18 mouse cellular contexts compared by ENCODE assay signal in genomic region chr15:59760490-59760889, GRCm38 (mm10).
DNase-seq lines count a peak whose midpoint lies in the region; ATAC-seq and TF ChIP-seq lines count a peak whose summit lies in the region.
"Had no signal": no experiment of that assay in that cellular context is flagged by ENCODE, and none has a peak within 500 bp of the region (broad histone marks: within the 10 kb centered on the region; RNA-seq: fewer than 3 reads in every experiment).

No protein-coding gene starts in this region.

- H3K27me3 ChIP-seq in heart, embryonic 14.5 days (ENCODE audit: control insufficient read depth, insufficient read depth, low read length), result no peaks in the 10 kb centered on the region
- no peaks in the 10 kb centered on the region for H3K27me3 ChIP-seq in intestine, postnatal 0 days (replicated peaks; ENCODE audit: control insufficient read depth, insufficient read depth, low read length)
- no peaks in the 10 kb centered on the region for H3K27me3 ChIP-seq in stomach, embryonic 16.5 days (ENCODE audit: control insufficient read depth, insufficient read depth, low read length)
- H3K27me3 ChIP-seq: hindbrain, embryonic 13.5 days; midbrain, embryonic 15.5 days had no signal

- ATAC-seq in heart, embryonic 14.5 days (ENCODE audit: insufficient number of reproducible peaks, insufficient read depth, low FRiP score, low read depth), result no peak
- ATAC-seq in intestine, postnatal 0 days, result peak; percentile 27; the same call in 1 of the 2 replicates
- ATAC-seq in stomach, embryonic 16.5 days (ENCODE audit: insufficient read depth, low FRiP score), result no peak
- ATAC-seq: forebrain, embryonic 14.5 days; midbrain, embryonic 15.5 days had no signal

- no peak overlapping the region for H3K4me2 ChIP-seq in heart, embryonic 14.5 days (ENCODE audit: low read length)
- no peak overlapping the region for H3K4me2 ChIP-seq in intestine, postnatal 0 days (replicated peaks; ENCODE audit: low read depth)
- H3K4me2 ChIP-seq in stomach, embryonic 16.5 days (ENCODE audit: low read depth, low read length), result no peak overlapping the region
- H3K4me2 ChIP-seq: hindbrain, embryonic 13.5 days; liver, embryonic 11.5 days; lung, embryonic 14.5 days; midbrain, embryonic 15.5 days had no signal

- no peak overlapping the region; the same call in 1 of the 2 replicates for H3K9ac ChIP-seq in heart, embryonic 14.5 days (ENCODE audit: low read length)
- H3K9ac ChIP-seq in intestine, postnatal 0 days (ENCODE audit: low read depth, low read length), result no peak overlapping the region
- H3K9ac ChIP-seq in stomach, embryonic 16.5 days (ENCODE audit: low read length), result no peak overlapping the region
- H3K9ac ChIP-seq: hindbrain, embryonic 13.5 days; lung, embryonic 14.5 days; midbrain, embryonic 15.5 days had no signal

- H3K4me3 ChIP-seq in heart, embryonic 14.5 days (ENCODE audit: control insufficient read depth in 1 of 2, insufficient read depth in 1 of 2, low read depth in 1 of 2, low read length in 2 of 2), result no peak overlapping the region
- H3K4me3 ChIP-seq in intestine, postnatal 0 days (ENCODE audit: low read depth, low read length), result no peak overlapping the region
- H3K4me3 ChIP-seq in stomach, embryonic 16.5 days (replicated peaks; ENCODE audit: low read length), result no peak overlapping the region
- H3K4me3 ChIP-seq: hindbrain, embryonic 13.5 days; limb, embryonic 10.5 days; megakaryocyte, embryonic 14.5 days; midbrain, embryonic 15.5 days had no signal

- no peak for TF ChIP-seq CTCF in intestine, postnatal 0 days (IDR thresholded peaks at IDR 0.05; ENCODE audit: low read depth)

- peaks cover 13 to 17% of the 10 kb centered on the region in 2 experiments for H3K4me1 ChIP-seq in heart, embryonic 14.5 days (ENCODE audit: control insufficient read depth in 2 of 2, insufficient read depth in 2 of 2, low read length in 2 of 2)
- no peaks in the 10 kb centered on the region for H3K4me1 ChIP-seq in intestine, postnatal 0 days (replicated peaks; ENCODE audit: control insufficient read depth, insufficient read depth, low read length)
- H3K4me1 ChIP-seq in stomach, embryonic 16.5 days (ENCODE audit: control insufficient read depth, insufficient read depth, low read length), result peaks cover 9% of the 10 kb centered on the region; the same call in 1 of the 2 replicates
- H3K4me1 ChIP-seq: hindbrain, embryonic 13.5 days; limb, embryonic 10.5 days; midbrain, embryonic 15.5 days had no signal

- DNase-seq in heart, adult 18-20 months, result no peak
- peak; percentile 36 for DNase-seq in Muller cell, postnatal 12 days (ENCODE audit: inconsistent ontology term)
- no peak for DNase-seq in left cerebral cortex, adult 9 months (ENCODE audit: low spot score in 2 of 2)
- DNase-seq in cerebellum, postnatal 14 days, result no peak
- DNase-seq: cerebellum, postnatal 10 days; kidney, adult 18-20 months; kidney, postnatal 14 days; lung, embryonic 14.5 days; thymus, adult 18-20 months had no signal

- H3K9me3 ChIP-seq in heart, embryonic 14.5 days (ENCODE audit: control insufficient read depth, low read length), result no peaks in the 10 kb centered on the region
- H3K9me3 ChIP-seq in intestine, postnatal 0 days (ENCODE audit: control insufficient read depth), result no peaks in the 10 kb centered on the region
- no peaks in the 10 kb centered on the region for H3K9me3 ChIP-seq in stomach, embryonic 16.5 days (replicated peaks; ENCODE audit: control insufficient read depth, low read length)
- H3K9me3 ChIP-seq: hindbrain, embryonic 13.5 days; limb, embryonic 10.5 days; midbrain, embryonic 15.5 days had no signal

- WGBS in heart, embryonic 14.5 days, result 80% methylated on average over 5 of the region's 5 CpGs
- WGBS in intestine, postnatal 0 days, result 89% methylated on average over 5 of the region's 5 CpGs
- 88% methylated on average over 5 of the region's 5 CpGs for WGBS in stomach, embryonic 16.5 days

- no peaks in the 10 kb centered on the region for H3K36me3 ChIP-seq in heart, embryonic 14.5 days (ENCODE audit: control insufficient read depth, insufficient read depth, low read length)
- no peaks in the 10 kb centered on the region for H3K36me3 ChIP-seq in intestine, postnatal 0 days (ENCODE audit: control insufficient read depth, insufficient read depth)
- H3K36me3 ChIP-seq in stomach, embryonic 16.5 days (ENCODE audit: control insufficient read depth, insufficient read depth, low read length), result no peaks in the 10 kb centered on the region
- H3K36me3 ChIP-seq: hindbrain, embryonic 13.5 days; limb, embryonic 10.5 days; midbrain, embryonic 15.5 days had no signal

- peak overlapping the region; percentile 21 to 61; a peak in 3 of 4 replicates for H3K27ac ChIP-seq in heart, embryonic 14.5 days (replicated peaks in 1 of 2; ENCODE audit: control insufficient read depth in 1 of 2, insufficient read depth in 1 of 2, low read depth in 2 of 2, low read length in 2 of 2)
- H3K27ac ChIP-seq in intestine, postnatal 0 days (ENCODE audit: low read depth, low read length), result no peak overlapping the region
- H3K27ac ChIP-seq in stomach, embryonic 16.5 days (ENCODE audit: low read length), result peak overlapping the region; percentile 78; the same call in 1 of the 2 replicates
- H3K27ac ChIP-seq: hindbrain, embryonic 13.5 days; limb, embryonic 10.5 days; midbrain, embryonic 15.5 days had no signal
